Mouse (Mus musculus) urinary bladder, postnatal 36 days (tissue): ENCODE results near the gene Usp33.

Experiments
- DNase-seq, 2 experiments: peaks; one replicate each; pipeline ENCODE4 v3.0.0; 2022; ENCODE audit warnings: low spot score in 2 of 2, mixed read lengths in 1 of 2

Gene Usp33

DNA sequence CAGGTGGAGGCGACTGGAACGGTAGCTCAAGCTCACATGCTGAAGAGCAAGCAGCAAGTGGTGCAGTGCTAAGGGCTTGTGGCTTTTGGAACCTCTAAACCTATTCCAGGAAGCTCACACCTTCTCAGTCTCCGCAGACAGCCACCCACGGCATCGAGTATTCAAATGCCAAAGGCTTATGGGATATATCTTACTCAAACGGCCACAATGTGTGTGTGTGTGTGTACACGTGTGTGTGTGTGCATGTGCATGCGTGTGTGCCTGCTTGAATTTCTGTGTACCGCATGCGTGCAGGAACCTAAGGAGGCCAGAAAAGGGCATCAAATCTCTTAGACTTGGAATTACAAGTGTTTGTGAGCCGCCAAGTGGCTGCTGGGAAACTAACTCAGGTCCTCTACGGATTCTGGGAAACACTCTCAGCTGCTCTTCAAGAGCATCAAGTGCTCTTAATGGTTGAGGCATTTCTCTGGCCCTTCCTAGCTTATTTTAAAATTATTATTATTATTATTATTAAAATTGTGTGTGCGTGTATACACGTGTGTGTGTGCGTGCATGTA, 3.2 kb upstream of the Usp33 start:
- DNase-seq, result no peak

DNA sequence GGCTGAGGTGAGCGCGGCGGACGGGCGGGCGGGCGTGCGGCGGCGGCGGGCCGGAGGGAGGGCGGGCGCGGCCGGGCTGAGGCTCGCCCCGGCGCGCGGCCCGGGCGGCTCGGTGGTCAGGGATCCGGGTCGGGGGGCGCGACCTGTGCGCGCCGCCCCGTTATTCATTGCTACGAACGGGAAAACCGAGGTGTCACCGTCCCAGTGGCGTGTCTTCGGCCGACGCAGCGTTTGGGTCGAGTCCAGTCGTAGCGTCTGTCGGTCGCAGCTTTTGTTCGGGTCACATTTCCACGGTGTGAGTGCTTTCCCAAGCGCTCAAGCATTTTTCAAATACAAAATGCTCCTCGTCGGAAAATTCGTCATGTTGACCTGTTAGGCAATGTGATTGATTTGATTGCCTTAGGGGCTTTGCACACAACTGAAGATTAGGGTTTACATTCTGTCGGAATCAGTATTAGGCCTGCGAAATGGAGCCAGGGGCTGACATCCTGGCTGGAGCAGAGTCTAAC, 409 bp downstream of the Usp33 start:
- peak in 1 of 2 experiments; percentile 24 for DNase-seq

DNA sequence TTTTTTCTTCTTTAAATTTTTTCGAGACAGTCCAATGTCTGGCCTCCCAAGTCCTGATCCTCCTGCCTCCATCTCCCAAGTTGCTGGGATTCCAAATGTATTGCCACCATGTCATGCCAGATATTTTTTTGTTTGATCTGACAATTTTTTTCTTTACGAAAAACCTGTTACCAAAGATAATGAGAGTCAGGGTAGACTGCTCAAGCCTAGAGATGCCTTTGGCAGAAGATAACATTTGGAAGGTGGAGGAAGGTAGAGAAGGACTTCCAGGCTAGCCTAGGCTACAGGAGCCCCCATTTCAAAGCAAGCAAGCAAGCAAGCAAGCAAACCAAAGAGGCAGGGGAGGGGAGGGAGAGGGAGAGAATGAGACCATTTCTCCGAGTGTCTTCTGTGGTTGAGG, 949 bp downstream of the Usp33 start:
- no peak for DNase-seq

DNA sequence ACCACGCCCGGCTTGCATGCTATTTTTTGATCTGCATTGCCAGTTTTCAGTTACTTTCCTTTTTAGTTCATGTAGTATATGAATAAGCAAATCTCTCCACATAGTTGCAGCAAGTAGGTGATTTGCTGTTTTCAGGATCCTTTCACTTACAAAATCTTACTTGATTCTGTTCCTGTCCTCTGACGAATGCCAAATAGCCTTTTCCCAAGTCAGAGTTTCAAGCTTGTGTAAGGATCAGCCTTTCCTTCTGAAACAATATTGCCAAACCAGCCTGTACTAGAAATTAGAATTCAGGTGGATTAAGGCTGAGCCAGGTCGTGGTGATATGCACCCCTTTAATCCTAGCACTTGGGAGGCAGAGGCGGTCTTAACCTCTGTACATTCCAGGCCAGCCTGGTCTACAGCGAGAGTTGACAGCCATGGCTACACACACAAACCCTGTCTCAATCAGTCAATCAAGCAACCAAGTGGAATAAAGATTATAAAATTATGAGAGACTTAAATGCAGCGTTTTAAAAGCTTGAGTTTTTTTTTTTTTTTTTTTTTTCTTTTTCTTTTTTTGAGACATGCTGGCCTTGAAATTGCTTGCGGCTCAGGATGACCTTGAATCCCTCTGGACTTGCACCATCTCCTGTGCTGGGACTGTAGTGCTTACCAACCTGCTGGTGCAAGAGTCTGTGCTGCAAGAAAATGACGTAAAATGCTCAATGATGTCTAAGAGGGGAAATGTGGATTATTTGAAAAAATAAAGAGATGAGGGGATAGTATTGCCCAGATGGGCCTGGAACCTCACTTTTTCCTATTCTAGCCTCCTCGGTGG, 1.9 kb downstream of the Usp33 start:
- no peak for DNase-seq

DNA sequence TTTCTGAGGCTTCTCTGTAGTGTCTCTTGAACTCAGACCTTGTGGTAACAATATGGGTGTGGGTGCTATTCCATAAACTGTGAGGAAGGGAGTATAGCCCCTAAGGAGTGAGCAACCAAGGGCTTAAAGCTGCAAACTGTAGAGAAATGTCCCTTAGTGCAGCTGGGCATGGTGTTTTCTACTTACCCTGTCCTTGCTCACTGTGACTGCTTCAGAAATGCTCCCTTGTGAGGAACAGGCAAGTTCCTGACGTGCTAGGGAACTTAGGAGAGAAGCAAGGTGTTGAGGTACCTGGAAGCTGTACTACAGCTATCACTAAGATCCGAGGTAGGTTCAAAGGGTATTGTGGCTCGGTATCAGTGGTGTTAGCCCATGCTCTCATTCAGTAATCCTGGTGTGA, 4.2 kb downstream of the Usp33 start:
- DNase-seq, result no peak

DNA sequence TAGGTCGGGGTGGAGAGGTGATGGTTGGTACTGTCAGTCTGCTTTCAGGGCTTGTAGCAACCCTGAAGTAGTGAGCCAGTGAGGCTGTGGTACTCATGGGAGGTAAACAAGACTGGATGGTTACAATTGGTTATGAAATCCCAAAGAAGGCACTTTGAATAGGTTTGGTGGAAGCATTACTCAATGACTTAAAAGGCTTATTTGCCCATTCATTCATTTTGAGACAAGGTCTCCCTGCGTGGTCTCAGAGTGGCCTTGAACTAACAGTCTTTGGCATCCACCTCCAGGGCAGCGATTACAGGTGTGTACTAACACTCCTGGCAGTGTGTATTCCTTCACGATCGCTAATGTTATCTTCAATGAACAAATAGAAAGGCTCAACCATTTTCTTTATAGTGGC, 4.7 kb downstream of the Usp33 start:
- no peak for DNase-seq

DNA sequence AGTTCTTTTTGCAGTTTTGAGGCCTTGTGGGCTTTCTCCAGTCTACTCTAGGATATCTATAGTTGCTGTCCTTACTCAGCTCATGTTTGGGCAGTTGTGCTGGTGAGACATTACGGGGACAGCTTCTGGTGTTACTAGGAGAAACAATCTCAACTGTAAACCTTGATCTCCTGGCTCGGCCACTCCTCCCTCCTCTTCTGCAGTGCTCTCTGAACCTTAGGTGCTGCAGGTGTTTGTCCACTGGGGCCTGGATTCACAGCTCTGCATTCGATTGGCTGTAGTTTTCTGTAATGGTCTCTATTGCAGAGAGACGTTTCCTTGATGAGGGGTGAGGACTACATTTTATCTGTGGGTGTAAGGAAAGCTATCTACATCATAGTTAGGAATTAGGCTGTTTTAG, 6.0 kb downstream of the Usp33 start:
- DNase-seq, result no peak

DNA sequence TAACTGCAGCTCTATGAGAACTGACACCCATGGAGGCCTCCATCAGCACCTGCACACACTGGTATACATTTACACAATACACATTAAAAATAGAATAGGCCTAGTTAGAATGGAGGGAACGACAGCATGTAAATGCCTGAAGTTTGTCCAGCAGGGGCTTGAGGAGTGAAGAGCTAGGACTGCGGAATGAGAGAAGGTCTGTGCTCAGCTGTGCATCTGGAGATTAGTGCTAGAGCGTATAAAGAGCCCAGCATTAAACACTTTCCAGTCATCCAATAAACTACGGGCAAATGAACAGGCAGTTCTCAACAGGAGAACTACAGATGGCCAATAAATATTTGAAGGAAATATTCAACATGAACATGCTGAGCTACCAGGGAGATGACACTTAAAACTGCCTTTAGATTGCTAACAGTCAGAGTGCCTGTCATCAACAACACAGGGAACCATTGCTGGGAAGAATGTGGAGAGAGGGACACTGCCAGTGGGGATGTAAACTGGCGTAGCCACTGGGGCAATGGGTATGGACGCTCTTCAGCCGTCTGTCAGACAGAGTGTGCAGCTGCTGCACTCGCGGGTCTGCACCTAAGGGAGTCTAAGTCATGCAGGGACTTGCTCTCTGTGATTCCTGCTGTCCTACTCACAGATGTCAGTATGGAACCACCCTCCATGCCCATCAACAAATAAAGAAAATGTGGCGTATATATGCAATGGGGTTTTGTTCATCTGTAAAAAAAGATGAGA, 7.3 kb downstream of the Usp33 start:
- DNase-seq, result no peak

DNA sequence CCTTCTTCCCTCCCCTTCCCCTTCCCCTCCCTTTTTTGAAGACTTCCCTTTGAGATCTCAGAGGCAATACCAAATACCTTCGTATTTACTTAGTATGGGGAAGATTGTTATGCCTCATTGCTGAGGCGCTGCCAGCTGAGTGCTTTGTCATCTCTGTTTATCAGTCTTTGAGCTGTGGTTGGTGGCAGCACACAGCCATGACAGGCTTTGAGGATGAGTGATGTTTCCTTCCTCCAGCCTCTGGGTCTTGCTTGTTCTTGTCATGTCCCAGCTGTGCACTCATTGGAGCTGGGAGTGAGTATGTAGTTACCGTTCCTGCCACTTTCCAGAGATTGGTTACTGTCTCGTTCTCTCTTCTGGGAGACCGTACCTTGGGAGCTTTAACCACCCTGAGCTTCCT, 9.1 kb downstream of the Usp33 start:
- no peak for DNase-seq

DNA sequence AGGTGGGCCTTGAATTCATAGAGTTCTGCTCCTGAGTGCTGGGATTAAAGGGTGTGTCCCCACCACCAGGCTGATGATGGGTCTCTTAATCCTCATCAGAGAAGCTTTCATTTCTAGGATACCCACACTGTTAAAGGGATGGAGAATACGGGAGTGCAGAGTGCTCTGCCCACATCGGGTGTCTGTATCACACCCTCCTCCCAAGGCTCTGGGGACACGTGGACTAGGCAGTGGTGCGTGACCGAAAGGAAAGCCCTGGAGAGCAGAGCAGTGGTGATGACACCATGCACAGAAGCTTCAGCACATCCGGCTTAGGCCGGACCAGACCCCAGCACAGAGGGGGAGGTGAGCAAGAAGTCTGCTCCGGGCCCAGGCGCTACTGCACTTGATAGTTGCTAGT, 10.5 kb downstream of the Usp33 start:
- no peak for DNase-seq

DNA sequence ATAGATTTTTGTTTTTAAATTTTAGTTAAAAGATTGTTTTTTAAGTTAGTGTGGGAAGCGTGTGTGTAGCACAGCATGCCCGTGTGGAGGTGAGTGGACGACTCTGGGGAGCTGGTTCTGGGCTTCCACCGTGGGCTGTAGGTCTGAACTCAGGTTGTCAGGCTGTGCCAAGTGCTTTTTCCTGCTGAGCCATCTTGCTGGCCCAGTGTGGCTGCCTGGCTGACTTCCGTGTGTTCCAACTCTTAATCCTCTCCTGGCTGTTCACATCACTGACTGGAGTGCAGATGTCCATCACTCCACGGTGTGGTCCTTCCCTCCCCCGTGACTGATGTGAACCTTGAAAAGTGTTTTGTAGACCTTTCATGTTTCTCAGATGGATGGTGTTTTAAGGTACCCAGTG, 12.9 kb downstream of the Usp33 start:
- DNase-seq, result no peak

DNA sequence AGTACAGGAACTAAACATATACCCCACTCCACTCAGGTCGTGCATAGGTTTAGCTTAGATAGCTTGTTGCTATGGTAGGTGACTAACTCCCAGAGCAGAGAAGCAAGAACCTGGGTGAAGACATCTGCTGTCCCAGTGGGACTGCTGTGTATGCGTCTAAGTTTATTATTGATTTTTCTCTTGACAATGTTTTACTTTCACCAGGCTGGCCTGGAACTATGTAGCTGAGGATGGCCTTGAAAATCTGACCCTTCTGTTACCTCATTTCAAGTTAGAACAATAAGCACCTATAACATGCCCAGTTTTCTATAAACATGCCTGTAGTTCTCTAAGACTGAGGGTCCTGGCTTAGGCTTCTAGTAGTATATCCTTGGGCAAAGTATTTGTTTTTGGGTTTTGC, 17.9 kb downstream of the Usp33 start:
- DNase-seq, result no peak

DNA sequence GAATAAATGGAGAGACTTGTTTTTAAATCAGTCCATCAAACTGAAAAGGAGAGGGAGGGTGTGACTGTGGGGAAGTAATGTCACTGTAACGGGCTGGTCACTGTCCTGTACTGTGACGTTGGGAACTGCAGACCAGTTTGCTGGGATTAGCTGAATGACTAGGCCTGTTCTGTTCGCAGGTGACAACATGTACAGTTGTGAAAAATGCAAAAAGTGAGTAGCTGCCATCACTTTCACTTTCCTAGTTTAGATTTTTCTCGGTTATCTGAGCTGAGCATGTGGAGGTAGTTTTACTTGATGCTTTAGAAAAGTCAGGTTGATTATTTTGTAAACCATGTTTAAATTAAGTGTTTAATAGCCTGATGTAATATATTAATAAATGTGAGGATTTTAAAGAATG, 29.8 kb downstream of the Usp33 start:
- no peak for DNase-seq

DNA sequence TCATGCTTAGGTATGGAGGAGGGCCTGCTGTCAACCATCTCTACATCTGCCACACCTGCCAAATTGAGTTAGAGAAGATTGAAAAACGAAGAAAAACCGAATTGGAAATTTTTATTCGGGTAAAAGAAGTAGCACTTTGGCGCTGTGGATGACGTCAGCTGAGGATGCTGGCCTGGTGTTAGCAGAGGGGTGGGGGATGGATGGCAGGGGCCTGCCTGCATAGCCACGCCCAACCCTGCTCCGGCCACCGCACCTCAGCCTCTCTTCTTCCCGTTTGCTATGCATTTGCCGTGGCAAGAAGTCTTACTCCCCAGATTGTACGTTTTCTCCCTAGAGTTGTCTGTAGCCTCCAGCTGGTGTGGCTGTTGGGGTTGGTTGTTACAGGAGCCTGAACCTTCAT, 37.8 kb downstream of the Usp33 start:
- DNase-seq, result no peak

DNA sequence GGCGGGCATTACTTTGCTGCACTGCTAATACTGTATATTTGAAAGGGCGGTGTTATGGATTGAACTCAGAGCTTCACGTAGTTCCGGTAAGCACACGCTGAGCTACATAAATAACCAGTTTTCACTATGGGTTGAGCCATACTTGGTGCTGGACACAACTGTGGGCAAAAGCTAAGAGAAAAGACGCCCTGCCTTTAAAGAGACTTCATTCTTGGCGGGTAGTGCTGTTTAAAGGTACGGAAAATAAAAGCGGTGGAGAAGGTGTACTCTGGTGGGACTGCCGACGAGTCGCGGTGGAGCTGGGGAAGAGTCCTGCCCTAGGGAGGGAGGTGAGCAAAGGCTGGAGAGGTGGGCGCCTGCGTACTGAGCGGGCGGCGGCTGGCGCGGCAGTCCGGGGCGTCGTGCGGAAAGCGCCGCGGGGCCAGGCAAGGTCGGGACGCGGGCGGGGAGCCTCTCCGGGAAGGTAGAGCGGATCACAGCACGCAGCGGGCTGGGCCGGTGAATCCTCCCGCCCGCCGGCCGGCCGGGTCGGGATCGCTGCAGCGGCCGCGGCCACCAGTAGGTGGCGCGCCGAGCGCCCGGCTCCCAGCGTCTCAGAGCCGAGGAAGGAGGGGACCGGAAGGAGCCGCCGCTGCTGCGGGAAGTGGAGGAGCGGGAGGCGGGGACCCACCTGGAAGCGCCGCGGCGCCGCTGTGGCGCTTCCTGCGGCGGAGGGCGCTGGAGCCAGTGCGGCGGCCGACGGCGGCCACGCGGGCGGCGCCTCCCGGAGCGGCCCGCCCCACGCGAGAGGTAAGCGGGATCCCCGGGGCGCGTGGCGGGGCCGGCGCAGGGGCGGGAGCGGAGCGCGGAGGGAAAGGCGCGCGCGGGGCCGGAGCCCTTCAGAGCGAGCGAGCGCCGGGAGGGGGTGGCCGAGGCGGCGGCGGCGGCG, 49.3 kb downstream of the Usp33 start, which contains the start of gene Zzz3:
Gene Zzz3, plus strand, starts transcription at position 124 of the 928 bp plus-strand sequence.
- DNase-seq, result peak; percentile 84 to 90

DNA sequence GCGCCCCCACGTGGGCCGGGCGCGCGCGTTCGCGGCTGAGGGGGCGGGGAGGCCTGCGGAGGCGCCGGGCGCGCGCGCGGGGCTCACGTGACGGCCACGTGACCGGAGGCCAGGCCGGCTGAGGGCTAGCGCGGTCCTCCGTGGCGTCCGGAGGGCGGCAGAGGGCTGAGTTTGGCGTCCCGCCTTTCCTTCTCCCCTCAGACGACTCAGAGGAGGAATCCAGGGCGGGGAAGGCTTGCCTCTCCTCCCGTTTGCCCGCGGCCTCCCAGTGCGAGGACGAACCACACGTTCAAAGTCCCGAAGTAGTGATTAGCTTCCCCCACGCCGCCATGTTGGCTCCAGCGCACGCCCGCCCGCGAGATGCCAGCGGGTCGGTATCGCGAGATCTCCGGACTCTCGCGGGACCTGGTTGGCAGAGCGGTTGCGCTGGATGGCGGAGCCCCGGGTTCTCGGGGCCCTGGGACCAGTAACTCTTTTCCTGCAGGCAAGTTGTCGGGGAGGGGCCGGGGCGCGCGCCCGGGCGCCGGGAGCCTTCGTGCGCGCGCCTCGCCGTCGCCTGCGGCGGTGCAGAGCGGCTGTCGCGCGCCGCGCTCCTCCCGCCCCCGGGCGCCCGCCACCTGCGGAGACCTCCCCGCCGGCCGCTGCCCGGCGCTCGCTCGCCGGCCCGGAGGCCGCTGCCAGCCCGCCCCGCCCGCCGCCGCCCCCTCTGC, 50.2 kb downstream of the Usp33 start:
- DNase-seq, result peak; percentile 95 to 96

DNA sequence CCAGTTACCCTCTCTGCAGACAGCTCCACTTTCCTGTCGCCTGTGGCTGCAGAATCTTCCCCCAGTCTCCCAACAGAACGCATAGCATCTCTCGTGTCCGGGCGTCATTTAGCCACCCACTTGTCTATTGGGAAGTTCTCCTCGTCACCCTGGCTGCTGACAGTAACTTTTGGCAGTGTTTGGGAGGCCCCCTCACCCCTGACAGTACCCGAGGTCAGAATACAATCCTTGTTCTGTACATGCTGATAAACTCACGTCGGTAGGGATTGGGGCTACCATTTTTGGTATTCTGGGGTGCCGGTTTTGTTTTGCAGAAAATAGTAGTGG, 50.7 kb downstream of the Usp33 start:
- DNase-seq, result peak in 1 of 2 experiments; percentile 12

DNA sequence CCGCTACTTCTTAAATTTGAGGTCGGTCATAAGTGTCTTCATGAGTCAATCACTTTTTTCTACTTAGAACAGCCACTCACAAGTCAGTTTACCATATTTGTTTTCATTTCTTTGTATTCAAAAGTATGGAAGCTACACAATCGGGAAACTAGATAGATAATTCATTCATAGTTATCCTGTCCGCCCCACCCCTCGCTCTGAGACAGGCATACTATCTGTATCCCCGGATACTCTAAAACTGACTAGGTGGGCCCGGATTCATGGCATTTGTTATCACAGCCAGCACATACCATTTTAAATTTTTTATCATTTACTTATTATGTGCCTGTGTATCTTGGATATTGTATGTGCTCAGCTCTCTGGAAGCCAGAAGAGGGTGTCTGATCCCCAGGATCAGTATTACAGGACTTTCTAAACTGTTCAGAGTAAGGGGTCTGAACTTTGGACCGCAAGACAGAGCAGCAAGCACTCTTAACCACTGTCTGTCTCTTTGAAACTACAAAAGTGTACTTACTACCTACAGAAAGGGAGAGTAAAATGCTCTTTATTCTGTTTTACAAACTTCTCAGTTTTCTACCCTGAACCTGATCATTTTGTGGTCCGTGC, 51.2 kb downstream of the Usp33 start:
- DNase-seq, result no peak

DNA sequence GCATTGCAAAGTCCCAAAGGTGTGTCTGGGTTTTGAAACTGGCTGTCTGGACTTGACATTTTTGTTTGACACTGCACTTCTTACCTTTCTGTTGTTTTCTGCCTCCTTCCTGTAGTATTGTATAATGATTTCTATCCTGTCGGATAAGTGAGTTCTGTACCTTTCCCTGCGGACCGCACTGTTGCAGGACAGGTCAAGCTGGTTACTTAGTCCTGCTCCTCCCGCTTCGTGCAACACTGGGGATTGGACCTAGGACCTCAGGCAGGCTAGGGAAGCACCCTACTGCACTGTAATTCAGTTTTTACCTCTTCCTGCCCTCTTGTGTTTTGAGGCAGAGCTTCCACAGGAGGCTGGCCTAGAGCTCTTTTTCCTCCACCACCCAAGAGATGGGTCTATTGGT, 54.2 kb downstream of the Usp33 start:
- peak; percentile 29 to 62 for DNase-seq

DNA sequence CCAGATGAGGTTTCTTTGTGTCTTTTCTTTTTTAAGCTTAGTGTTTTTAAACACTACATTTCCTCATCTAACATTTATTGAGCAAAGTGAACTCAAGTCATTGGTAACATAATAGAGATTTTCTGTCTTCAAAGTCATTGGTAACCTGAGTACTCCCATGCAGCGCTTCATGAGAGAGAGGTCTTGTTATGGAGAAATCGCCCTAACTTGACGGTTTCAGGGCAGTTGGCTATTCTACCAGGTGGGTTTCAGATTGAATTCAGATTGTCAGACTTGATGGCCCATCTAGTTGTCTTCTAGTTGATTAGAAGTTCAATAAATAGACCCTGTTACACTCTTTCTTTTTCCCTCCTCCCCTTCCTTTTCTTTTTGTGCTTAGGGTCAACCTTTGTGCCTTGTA, 54.6 kb downstream of the Usp33 start:
- DNase-seq, result no peak
